Mouse (Mus musculus): Measurements from ENCODE around the gene Txnl4b. TPM values are rescaled to one million over a fixed set of nuclear protein-coding genes. Genes with fewer than 3 reads are reported as not detected.
A peak's percentile ranks its signal among the peaks of the same experiment; 100 is the strongest.

The Txnl4b gene
- polyA plus RNA-seq (2014; fragmentation: Nextera tagmentation; extraction: Ambion mirVana), result 28.2 and 31.2 TPM in 2 replicates

DNA sequence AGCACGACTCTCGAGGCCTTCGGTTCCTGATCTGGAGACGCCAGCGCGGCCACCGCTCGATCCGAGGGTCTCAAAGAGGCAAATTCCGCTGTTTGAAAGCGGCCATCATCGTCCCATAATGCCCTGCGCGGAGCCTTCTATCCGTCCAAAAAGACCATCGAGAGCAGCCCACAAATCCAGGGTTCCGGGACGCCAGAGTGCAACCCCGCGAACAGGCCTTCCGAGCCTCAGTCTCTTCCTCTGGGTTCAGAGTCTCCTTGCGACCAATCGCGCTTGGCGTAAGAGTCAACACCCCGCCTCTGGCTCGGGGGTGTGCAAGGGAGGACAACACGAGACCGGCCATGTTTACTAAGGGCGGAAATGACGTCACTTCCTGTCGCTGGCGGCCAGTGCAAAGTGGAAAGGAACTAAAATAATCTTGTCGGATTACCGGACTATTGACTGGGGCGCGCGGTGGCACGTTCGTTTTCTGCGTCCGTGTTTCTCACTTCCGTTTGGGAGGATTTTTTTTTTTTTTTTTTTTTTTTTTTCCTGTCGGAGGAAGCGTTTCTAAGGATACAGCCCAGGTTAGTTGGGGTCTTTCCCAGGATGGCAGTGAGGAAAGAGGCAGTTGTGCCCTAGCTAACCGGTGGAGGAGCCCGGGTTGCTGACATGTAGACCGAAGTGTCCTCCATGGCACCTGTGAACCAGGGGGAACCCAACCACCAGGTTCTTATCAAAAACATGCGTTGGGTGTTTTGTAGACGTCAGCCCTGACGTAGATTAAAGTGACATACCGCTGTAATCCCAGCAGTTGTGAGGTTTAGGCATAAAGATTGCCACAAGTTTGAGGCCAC, at the start of gene Txnl4b, which contains the start of gene Dhx38:
Gene Txnl4b, plus strand, starts transcription at position 395 of the 836 bp plus-strand sequence.
Gene Dhx38, minus strand, starts transcription at position 364 of the 836 bp plus-strand sequence.
- WGBS, result under 1% methylated on average over 52 of the region's 52 CpGs
- Histone ChIP-seq H3K36me3 (replicated peaks; ENCODE audit: control insufficient read depth, insufficient read depth) (peaks cover 28% of the 10 kb centered on the region), H3K4me2 (replicated peaks) (peak within 1 kb of the TSS; percentile 80), H3K4me1 (replicated peaks; ENCODE audit: control insufficient read depth, insufficient read depth, low read length) (peaks cover 13% of the 10 kb centered on the region), H3K27me3 (ENCODE audit: control insufficient read depth, insufficient read depth, low read length) (no peaks in the 10 kb centered on the region), H3K27ac (peak within 1 kb of the TSS; percentile 83), H3K9ac (peak within 1 kb of the TSS; percentile 76), H3K9me3 (ENCODE audit: control insufficient read depth, low read length) (no peaks in the 10 kb centered on the region), H3K4me3 (replicated peaks; ENCODE audit: low read length) (peak within 1 kb of the TSS; percentile 66)
- peak; percentile 99 for DNase-seq (ENCODE audit: low spot score)
- ATAC-seq (ENCODE audit: low FRiP score), result peak; percentile 99

DNA sequence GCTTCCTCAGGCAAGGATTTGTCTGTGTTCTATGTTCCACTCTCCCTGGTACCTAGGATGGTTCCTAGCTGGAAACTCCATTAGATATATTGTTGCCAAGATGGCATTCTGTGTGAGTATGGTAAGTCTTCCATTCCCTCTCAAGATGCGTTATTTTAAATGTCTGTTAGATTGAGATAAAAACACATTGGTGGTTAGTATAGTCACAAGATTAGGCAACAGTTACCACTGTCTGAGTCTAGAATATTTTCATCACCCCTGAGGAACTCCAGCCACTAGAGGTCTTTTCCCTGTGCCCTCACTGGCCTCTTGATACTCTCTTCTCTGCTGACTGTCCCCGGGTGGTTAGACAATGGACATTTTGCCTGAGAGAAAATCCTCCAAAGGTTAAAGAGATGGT, 41.7 kb upstream of the Txnl4b start:
- Histone ChIP-seq H3K4me1 (replicated peaks; ENCODE audit: control insufficient read depth, insufficient read depth, low read length) (no peaks in the 10 kb centered on the region), H3K4me3 (replicated peaks; ENCODE audit: low read length) (no peak overlapping the region), H3K9me3 (ENCODE audit: control insufficient read depth, low read length) (no peaks in the 10 kb centered on the region), H3K9ac (no peak overlapping the region), H3K4me2 (replicated peaks) (no peak overlapping the region), H3K27me3 (ENCODE audit: control insufficient read depth, insufficient read depth, low read length) (no peaks in the 10 kb centered on the region), H3K27ac (no peak overlapping the region), H3K36me3 (replicated peaks; ENCODE audit: control insufficient read depth, insufficient read depth) (no peaks in the 10 kb centered on the region)
- 80% methylated on average over 2 of the region's 2 CpGs for WGBS
- DNase-seq (ENCODE audit: low spot score) (no peak), ATAC-seq (ENCODE audit: low FRiP score) (no peak)

DNA sequence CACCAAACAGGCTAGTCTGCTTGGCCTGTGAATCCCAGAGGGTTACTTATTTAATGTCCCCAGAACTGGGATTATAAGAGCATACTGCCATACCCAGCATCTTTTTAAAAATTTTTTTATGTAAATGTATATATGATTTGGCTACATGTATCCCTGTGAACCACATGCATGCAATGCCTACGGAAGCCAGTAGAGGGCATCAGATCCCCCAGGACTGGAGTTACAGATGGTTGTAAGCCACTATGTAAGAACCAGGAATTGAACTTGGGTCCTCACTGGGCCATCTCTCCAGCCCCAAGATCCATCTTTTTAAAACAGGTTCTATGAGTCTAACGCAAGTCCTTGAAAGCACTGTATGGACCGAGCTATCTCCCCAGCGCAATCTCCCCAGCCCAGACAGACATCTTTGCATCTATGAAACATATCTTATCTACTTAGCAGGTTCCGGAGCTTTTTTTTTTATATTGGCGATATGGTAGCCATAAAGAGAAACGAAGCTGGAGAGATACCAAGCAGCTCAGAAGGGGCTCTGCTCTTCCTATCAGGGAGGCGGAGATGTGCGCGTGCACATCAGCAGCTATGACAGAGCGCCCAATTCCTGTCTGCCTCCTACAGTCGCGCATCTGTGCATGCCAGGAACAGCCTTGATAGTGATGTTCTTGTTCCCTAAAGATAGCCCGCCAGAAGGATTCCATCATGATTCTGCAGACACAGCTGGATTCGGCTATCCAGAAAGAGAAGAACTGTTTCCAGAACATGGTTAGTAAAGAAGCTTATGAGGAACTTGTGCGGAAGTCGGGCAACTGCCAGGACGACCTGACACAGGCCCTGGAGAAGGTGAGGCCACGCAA, 30.3 kb upstream of the Txnl4b start:
- no peaks in the 10 kb centered on the region for H3K4me1 ChIP-seq (replicated peaks; ENCODE audit: control insufficient read depth, insufficient read depth, low read length)
- no peak overlapping the region for H3K4me2 ChIP-seq (replicated peaks)

DNA sequence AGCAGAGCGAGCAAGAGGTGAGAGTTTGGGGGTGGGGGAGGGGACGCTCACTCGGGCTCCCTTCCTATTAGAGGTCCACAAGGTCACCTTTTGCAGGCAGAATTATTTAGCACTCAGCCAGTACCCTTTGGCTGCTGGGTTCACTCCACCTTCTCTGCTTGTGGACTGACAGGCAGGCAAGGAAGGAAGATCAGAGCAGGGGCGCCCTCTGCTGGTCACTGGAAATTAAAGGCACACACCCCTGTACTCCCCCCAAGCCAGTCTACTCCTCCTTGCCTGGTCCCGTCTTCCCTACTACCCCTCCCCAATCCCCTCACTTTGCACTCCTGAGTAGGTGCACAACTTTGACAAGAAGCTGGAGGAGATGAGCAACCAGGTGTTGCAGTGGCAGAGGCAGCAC, 29.0 kb upstream of the Txnl4b start:
- Histone ChIP-seq H3K9me3 (ENCODE audit: control insufficient read depth, low read length) (no peaks in the 10 kb centered on the region), H3K27ac (peak overlapping the region; percentile 70; the same call in 1 of the 2 replicates), H3K9ac (peak overlapping the region; percentile 36), H3K4me3 (replicated peaks; ENCODE audit: low read length) (no peak overlapping the region), H3K27me3 (ENCODE audit: control insufficient read depth, insufficient read depth, low read length) (no peaks in the 10 kb centered on the region), H3K4me1 (replicated peaks; ENCODE audit: control insufficient read depth, insufficient read depth, low read length) (no peaks in the 10 kb centered on the region), H3K36me3 (replicated peaks; ENCODE audit: control insufficient read depth, insufficient read depth) (no peaks in the 10 kb centered on the region), H3K4me2 (replicated peaks) (0 out of 2 replicates have a peak overlapping the region, but pooled peaks have one; percentile 32)
- 6% methylated on average over 5 of the region's 5 CpGs for WGBS
- peak; percentile 77; the same call in 1 of the 2 replicates for ATAC-seq (ENCODE audit: low FRiP score)
- peak; percentile 85 for DNase-seq (ENCODE audit: low spot score)

More for the DNA sequence above, 30.3 kb upstream of the Txnl4b start:
- 90% methylated on average over 19 of the region's 19 CpGs for WGBS
- H3K27me3 ChIP-seq (ENCODE audit: control insufficient read depth, insufficient read depth, low read length), result no peaks in the 10 kb centered on the region
- H3K4me3 ChIP-seq (replicated peaks; ENCODE audit: low read length), result no peak overlapping the region
- H3K9ac ChIP-seq, result no peak overlapping the region
- ATAC-seq (ENCODE audit: low FRiP score) (no peak), DNase-seq (ENCODE audit: low spot score) (peak; percentile 42)
- H3K36me3 ChIP-seq (replicated peaks; ENCODE audit: control insufficient read depth, insufficient read depth), result no peaks in the 10 kb centered on the region
- no peak overlapping the region for H3K27ac ChIP-seq
- H3K9me3 ChIP-seq (ENCODE audit: control insufficient read depth, low read length), result no peaks in the 10 kb centered on the region

DNA sequence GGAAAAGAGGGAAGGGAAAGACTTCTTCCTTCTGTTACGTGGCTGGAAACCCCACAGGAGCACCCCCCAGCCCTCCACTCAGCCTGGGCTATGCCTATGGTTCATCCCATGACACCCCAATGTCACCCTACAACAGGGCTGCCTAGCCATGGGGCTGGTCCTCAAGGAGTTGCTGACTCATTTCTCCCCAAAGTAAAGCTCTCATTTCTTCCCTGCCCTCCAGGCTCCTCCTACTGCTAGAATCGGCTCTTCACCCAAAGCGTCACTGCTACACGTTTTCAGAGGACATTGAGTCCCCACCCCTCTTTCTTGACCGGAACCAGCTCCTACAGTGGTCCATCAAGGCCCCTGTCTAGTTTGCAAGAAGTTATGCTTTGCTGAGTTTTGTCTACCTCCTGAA, 23.5 kb upstream of the Txnl4b start:
- 81% methylated on average over 5 of the region's 5 CpGs for WGBS
- no peak overlapping the region for H3K4me3 ChIP-seq (replicated peaks; ENCODE audit: low read length)
- no peak overlapping the region for H3K4me2 ChIP-seq (replicated peaks)
- no peaks in the 10 kb centered on the region for H3K9me3 ChIP-seq (ENCODE audit: control insufficient read depth, low read length)
- H3K27ac ChIP-seq, result no peak overlapping the region
- DNase-seq (ENCODE audit: low spot score) (no peak), ATAC-seq (ENCODE audit: low FRiP score) (no peak)
- peaks cover 8% of the 10 kb centered on the region for H3K36me3 ChIP-seq (replicated peaks; ENCODE audit: control insufficient read depth, insufficient read depth)
- H3K4me1 ChIP-seq (replicated peaks; ENCODE audit: control insufficient read depth, insufficient read depth, low read length), result no peaks in the 10 kb centered on the region
- no peaks in the 10 kb centered on the region for H3K27me3 ChIP-seq (ENCODE audit: control insufficient read depth, insufficient read depth, low read length)
- H3K9ac ChIP-seq, result no peak overlapping the region

DNA sequence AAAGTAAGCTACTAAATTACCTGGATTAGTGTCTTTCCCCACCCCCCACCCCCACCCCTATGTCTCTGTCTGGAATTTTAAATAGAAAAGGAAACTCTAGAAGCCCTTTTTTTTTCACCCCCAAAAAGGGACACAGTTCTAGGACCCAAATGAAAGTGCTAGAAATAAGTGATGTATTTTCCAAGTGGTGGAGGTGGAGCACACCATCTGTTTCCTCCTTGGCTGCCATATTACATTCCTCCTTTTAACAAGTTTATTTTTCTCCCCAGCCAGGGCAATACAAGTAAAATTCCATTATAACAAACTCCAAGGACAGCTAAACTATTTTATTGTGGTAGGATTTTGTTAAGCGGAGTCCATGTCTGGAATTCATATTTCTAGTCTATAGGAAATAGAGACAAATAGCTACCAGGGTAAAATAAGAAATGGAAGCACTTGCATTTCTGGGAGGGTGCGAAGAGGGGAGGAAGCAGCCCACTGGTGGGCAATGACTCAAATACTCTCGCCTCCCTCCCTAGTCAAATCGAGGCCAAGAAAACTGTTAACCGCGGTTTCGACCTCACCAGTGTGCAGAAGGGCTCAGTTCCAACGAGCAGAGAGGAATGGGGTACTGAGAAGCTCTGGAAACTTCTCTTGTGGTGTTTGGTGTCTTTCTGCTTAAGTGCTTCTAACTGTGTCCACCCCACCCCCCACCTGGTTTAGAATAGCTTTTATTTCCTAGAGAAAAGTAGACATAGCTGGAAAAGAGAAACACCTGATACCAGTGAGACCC, 22.8 kb upstream of the Txnl4b start:
- WGBS, result 84% methylated on average over 8 of the region's 8 CpGs
- H3K27ac ChIP-seq, result no peak overlapping the region
- no peak for ATAC-seq (ENCODE audit: low FRiP score)

DNA sequence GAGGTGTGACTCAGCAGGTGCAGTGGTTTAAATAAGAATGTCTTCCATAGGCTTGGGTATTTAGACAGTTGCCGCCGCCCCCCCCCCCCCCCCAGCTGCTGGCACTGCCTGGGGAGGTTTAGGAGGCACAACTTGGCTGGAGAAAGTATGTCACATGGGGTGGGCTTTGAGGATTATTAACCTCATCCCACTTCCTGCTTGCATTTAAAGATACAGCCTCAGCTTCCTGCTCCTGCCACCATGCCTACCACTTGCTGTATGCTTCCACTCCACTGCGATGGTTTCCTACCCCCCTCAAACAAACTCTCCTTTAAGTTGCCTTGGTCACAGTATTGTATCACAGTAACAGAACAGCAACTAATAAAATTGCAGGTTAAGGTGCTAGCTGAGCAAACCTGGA, 21.6 kb upstream of the Txnl4b start:
- no peak for ATAC-seq (ENCODE audit: low FRiP score)
- Histone ChIP-seq H3K9me3 (ENCODE audit: control insufficient read depth, low read length) (no peaks in the 10 kb centered on the region), H3K4me1 (replicated peaks; ENCODE audit: control insufficient read depth, insufficient read depth, low read length) (no peaks in the 10 kb centered on the region), H3K4me3 (replicated peaks; ENCODE audit: low read length) (no peak overlapping the region), H3K4me2 (replicated peaks) (no peak overlapping the region), H3K36me3 (replicated peaks; ENCODE audit: control insufficient read depth, insufficient read depth) (peaks cover 27% of the 10 kb centered on the region), H3K9ac (no peak overlapping the region), H3K27me3 (ENCODE audit: control insufficient read depth, insufficient read depth, low read length) (no peaks in the 10 kb centered on the region), H3K27ac (no peak overlapping the region)
- 67% methylated on average over 2 of the region's 3 CpGs for WGBS
- no peak for DNase-seq (ENCODE audit: low spot score)

More for the DNA sequence above, 22.8 kb upstream of the Txnl4b start:
- H3K4me3 ChIP-seq (replicated peaks; ENCODE audit: low read length), result no peak overlapping the region
- H3K27me3 ChIP-seq (ENCODE audit: control insufficient read depth, insufficient read depth, low read length), result no peaks in the 10 kb centered on the region
- peaks cover 16% of the 10 kb centered on the region for H3K36me3 ChIP-seq (replicated peaks; ENCODE audit: control insufficient read depth, insufficient read depth)
- DNase-seq (ENCODE audit: low spot score), result no peak
- no peaks in the 10 kb centered on the region for H3K9me3 ChIP-seq (ENCODE audit: control insufficient read depth, low read length)
- H3K4me1 ChIP-seq (replicated peaks; ENCODE audit: control insufficient read depth, insufficient read depth, low read length), result no peaks in the 10 kb centered on the region
- H3K4me2 ChIP-seq (replicated peaks), result no peak overlapping the region
- H3K9ac ChIP-seq, result no peak overlapping the region

DNA sequence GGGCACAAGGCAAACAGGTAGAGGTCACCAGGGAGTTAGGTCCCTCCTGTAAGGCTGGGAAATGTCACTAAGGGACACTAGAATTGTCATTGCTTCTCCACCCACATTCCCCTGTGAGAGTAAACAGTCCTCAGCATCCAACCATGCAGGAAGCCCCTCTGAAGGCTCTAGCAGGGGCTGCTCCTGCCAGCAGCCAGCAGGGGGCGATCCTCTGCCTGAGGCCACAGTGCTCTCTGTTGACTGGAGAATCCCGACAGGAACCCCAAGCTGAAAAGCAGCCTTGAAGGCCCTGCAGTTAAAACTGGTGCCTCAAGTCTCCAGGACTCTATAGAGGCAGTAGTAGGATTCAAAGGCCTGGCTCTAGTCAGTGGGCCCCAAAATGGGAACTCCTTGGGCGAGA, 14.0 kb upstream of the Txnl4b start:
- WGBS, result 37% methylated on average over 3 of the region's 3 CpGs
- Histone ChIP-seq H3K36me3 (replicated peaks; ENCODE audit: control insufficient read depth, insufficient read depth) (peaks cover 99% of the 10 kb centered on the region), H3K4me3 (replicated peaks; ENCODE audit: low read length) (no peak overlapping the region), H3K4me1 (replicated peaks; ENCODE audit: control insufficient read depth, insufficient read depth, low read length) (no peaks in the 10 kb centered on the region), H3K9me3 (ENCODE audit: control insufficient read depth, low read length) (no peaks in the 10 kb centered on the region), H3K27me3 (ENCODE audit: control insufficient read depth, insufficient read depth, low read length) (no peaks in the 10 kb centered on the region), H3K4me2 (replicated peaks) (no peak overlapping the region), H3K27ac (no peak overlapping the region), H3K9ac (no peak overlapping the region)
- no peak for ATAC-seq (ENCODE audit: low FRiP score)
- DNase-seq (ENCODE audit: low spot score), result no peak

Measured in hindbrain, embryonic 14.5 days (tissue).